Mouse (Mus musculus) heart, embryonic 11.5 days (tissue): ENCODE measurements at regions not wholly inside any gene's neighbourhood (a gene's known extent, or its start where the extent isn't known, plus 50 kb on each side); places are given as distances from the start of the nearest gene placed in this dataset.
A peak's percentile ranks its signal among the peaks of the same experiment; 100 is the strongest.

Experiments
- ATAC-seq: fragments of 200-750 bp; cut with Nextera tagmentation; replicated peaks from 2 replicates; pipeline ENCODE4 v1.8.0; 2017; ENCODE audit warnings: moderate library complexity; ENCODE audit not compliant: insufficient number of reproducible peaks, low FRiP score, low TSS enrichment
- H3K27ac ChIP-seq: fragments of 300-500 bp; sonication (generic); 2 replicates; pipeline ENCODE4 v1.5.1; 2014; ENCODE audit warnings: mild to moderate bottlenecking, low read depth, low read length
- H3K27me3 ChIP-seq: fragments of 300-500 bp; sonication (generic); 2 replicates; pipeline ENCODE4 v1.6.1; 2014; ENCODE audit warnings: mild to moderate bottlenecking, low read length, mixed read lengths; ENCODE audit not compliant: control insufficient read depth, insufficient read depth
- H3K36me3 ChIP-seq: fragments of 300-500 bp; sonication (generic); 2 replicates; pipeline ENCODE4 v1.6.1; 2014; ENCODE audit warnings: mild to moderate bottlenecking, low read length, moderate library complexity, mixed read lengths; ENCODE audit not compliant: control insufficient read depth, insufficient read depth
- H3K4me1 ChIP-seq: fragments of 300-500 bp; sonication (generic); 2 replicates; pipeline ENCODE4 v1.6.1; 2014; ENCODE audit warnings: low read length; ENCODE audit not compliant: control insufficient read depth, insufficient read depth
- H3K4me2 ChIP-seq: fragments of 300-500 bp; sonication (generic); 2 replicates; pipeline ENCODE4 v1.6.1; 2014; ENCODE audit warnings: mild to moderate bottlenecking, moderate library complexity
- H3K4me3 ChIP-seq: fragments of 300-500 bp; sonication (generic); 2 replicates; pipeline ENCODE4 v1.5.1; 2014; ENCODE audit warnings: low read depth, low read length
- H3K9ac ChIP-seq: fragments of 300-500 bp; sonication (generic); 2 replicates; pipeline ENCODE4 v1.6.1; 2014; ENCODE audit warnings: mild to moderate bottlenecking, low read depth, low read length, moderate library complexity
- H3K9me3 ChIP-seq: fragments of 300-500 bp; sonication (generic); replicated peaks from 2 replicates; pipeline ENCODE4 v1.6.1; 2016; ENCODE audit warnings: low read length; ENCODE audit not compliant: control insufficient read depth
- WGBS: fragments of 180-500 bp; shearing (Covaris S2); extraction: QIAGEN DNeasy Blood & Tissue Kit; methylation state at CpG from one replicate; pipeline ENCODE4 v1.1.7; 2014; ENCODE audit not compliant: insufficient replicate concordance; 5-methylcytosine and 5-hydroxymethylcytosine counted together

DNA sequence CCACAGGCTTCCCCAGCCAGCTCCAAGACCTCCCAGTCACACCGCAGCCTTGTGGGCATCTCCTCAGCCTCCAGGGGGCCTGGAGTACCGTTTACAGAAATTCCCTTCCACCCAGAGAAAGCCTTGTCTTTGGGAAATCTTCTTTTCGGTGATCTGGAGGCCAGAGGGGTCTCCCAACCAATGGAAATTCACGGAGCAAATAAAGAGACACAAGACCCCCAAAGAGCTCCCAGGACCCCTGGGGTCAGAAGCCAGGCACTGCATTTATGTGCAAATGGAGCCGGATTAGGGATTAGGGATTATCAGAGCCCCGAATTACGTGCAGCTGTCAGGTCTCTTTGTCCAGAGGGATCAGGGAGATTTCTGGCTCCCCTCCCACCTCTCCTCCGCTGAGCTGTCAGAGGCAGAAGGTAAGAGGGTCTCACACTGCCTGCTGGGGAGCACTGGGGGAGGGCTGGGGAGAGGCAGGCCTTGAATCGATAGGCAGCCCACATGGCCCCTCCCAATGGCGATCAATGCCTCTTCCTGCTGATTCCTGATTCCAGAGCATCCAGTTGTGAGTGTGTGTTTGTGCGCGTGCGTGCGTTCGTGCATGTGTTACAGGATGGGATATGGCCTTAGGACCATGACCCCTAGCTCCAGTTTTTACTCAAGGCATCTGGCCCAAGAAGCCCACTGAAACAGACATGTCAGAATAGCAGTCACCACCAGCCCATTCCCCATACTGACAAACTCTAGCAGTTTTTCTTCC, 168.7 kb downstream of the 3100002H09Rik start:
- no peak for ATAC-seq
- no peak overlapping the region for H3K9ac ChIP-seq
- H3K4me3 ChIP-seq = no peak overlapping the region
- H3K27ac ChIP-seq = no peak overlapping the region
- H3K9me3 ChIP-seq = no peaks in the 10 kb centered on the region
- H3K4me1 ChIP-seq = no peaks in the 10 kb centered on the region
- no peak overlapping the region for H3K4me2 ChIP-seq
- WGBS = 17% methylated on average over 15 of the region's 15 CpGs
- peaks cover 60% of the 10 kb centered on the region for H3K27me3 ChIP-seq
- H3K36me3 ChIP-seq = no peaks in the 10 kb centered on the region

DNA sequence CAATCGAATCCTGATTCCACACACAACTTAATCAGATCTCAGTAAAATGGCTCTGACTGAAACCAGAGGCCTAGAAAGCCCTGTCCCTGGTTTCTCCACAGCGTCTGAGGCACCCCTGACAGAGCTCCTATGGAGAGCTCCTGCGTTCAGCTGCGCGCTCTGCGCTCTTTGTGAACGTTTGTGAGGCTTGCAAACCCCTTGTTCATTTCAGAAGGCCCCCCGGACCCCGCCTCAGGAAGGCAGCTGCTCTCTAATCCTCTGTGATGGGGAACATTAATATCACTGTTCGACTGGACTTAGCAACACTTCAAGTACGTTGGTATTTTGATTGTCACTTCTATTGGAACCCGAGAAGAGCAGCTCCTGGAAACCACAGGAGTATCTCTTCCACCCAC, 175.6 kb downstream of the 3100002H09Rik start:
- ATAC-seq = no peak
- Histone ChIP-seq H3K27me3 (peaks cover 15% of the 10 kb centered on the region), H3K36me3 (no peaks in the 10 kb centered on the region), H3K4me2 (no peak overlapping the region), H3K27ac (no peak overlapping the region), H3K9me3 (no peaks in the 10 kb centered on the region), H3K4me1 (peaks cover 8% of the 10 kb centered on the region; the same call in 1 of the 2 replicates), H3K4me3 (no peak overlapping the region), H3K9ac (no peak overlapping the region)
- 49% methylated on average over 12 of the region's 12 CpGs for WGBS

DNA sequence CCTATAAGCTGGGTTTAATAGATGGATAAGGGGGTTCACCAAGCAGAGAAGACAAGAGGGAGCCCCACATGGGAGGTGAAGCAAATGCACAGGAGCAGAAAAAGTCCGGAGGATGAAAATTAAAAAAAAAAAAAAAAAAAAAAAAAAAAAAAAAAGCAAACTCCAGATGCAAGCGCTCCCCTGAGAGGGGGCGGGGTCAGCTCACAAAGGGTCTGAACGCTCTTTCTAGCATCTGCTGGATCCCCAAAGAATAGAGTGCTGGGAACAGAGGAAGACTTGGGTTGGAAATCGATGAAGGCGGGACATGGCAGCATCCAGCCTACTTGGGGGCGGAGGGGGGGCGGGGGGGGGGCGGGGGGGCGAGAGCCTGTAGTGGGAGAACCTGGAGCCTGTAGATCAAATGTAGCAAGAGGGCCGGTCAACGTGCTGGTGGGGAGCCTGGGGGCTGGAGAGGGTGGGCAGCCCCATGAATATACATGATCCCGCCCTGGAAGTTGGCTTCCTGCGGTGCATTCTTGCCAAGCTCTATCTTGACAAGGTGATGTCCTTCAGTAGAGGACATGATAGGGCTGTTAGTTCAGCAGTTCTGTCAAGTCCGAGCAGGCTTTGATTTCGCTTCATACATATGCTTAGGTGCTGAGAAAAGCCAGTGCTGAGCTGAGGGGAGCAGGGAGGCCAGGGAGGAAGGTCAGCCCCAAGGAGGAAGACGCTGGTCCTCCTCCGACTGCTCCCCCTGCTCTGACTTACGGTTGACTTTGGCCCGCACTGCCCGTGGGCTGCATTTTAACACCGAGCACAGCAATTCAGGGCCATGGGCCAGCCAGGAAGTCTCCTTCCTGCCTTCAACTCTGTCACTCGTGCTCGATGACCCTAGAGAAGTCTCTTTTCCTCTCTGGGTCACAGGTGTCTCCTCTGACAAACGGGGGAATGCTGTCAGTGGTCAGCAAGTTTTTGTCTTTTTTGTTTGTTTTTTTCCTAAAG, 176.3 kb downstream of the 3100002H09Rik start:
- ATAC-seq = no peak
- H3K9me3 ChIP-seq = no peaks in the 10 kb centered on the region
- H3K27me3 ChIP-seq = peaks cover 9% of the 10 kb centered on the region
- 8% methylated on average over 24 of the region's 25 CpGs for WGBS
- no peaks in the 10 kb centered on the region for H3K36me3 ChIP-seq
- no peak overlapping the region for H3K27ac ChIP-seq
- peak overlapping the region; percentile 57 for H3K4me2 ChIP-seq
- H3K4me1 ChIP-seq = peaks cover 8% of the 10 kb centered on the region; the same call in 1 of the 2 replicates
- peak overlapping the region; percentile 2 for H3K4me3 ChIP-seq
- H3K9ac ChIP-seq = peak overlapping the region; percentile 11; the same call in 1 of the 2 replicates

DNA sequence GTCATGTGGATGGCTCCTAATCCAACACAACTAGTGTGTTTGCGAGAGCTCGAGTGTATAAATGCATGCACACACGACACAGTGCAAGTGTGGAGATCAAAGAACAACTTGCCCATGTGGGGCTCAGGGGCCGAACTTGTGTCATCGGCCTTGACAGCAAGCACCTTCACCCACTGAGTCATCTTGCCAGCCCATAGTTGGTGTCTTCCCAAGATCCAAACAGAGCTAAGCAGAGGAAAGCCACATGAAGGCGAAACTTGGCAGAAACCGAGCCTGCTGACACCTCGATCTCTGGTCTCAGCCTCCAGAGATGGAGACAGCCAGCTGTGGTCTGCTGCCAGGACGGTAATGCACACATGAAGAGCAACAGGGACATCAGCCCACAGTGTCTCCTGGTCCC, 177.1 kb downstream of the 3100002H09Rik start:
- Histone ChIP-seq H3K36me3 (no peaks in the 10 kb centered on the region), H3K4me1 (peaks cover 8% of the 10 kb centered on the region; the same call in 1 of the 2 replicates), H3K9me3 (no peaks in the 10 kb centered on the region), H3K4me3 (no peak overlapping the region), H3K27me3 (peaks cover 6% of the 10 kb centered on the region), H3K4me2 (no peak overlapping the region), H3K27ac (no peak overlapping the region), H3K9ac (no peak overlapping the region)
- ATAC-seq = no peak
- WGBS = 67% methylated on average over 9 of the region's 9 CpGs

DNA sequence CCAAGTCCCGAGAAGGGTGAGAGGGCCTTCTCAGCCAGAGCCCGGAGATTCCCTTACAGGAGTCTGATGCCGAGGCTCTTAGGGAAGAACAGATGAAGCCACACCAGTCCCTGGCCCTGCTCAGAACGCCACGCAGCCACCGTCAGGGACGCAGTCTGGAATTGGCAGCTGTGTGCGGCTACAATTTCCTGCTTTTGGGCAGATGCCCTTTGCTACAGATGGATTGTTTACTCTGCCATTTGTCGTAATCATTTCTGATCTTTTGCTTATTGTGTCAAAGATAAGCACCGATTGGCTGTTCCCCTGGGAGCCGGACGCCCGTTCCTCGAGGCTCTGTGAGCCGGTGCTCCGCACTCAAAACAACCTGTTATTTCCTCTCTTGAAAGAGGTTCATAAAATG, 179.4 kb downstream of the 3100002H09Rik start:
- WGBS = 63% methylated on average over 16 of the region's 16 CpGs
- H3K4me3 ChIP-seq = no peak overlapping the region

DNA sequence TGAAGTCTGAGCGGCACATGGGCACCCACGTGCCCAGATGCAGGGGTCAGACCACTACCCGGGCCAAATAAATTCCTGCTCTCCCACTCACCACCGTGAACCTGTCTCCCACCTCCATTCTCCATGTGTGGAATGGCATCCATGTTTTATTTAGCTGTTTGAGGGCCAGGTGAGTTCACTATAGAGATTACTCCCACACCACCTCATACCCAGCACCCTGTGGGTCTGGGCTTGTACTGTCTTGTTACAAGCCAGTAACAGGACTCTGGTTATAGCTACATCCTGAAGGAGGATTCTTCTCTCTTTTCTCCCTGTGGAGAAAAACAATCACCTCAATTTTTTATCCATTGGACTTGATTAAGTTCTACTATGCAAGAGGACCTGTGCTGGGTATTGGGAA, 181.8 kb downstream of the 3100002H09Rik start:
- Histone ChIP-seq H3K4me3 (no peak overlapping the region), H3K4me2 (no peak overlapping the region), H3K9ac (no peak overlapping the region), H3K27ac (no peak overlapping the region), H3K4me1 (no peaks in the 10 kb centered on the region), H3K27me3 (peaks cover 2% of the 10 kb centered on the region; the same call in 1 of the 2 replicates), H3K9me3 (no peaks in the 10 kb centered on the region), H3K36me3 (no peaks in the 10 kb centered on the region)
- 78% methylated on average over 4 of the region's 4 CpGs for WGBS
- ATAC-seq = no peak

More for the DNA sequence above, 179.4 kb downstream of the 3100002H09Rik start:
- peaks cover 2% of the 10 kb centered on the region; the same call in 1 of the 2 replicates for H3K27me3 ChIP-seq
- H3K9me3 ChIP-seq = no peaks in the 10 kb centered on the region
- H3K36me3 ChIP-seq = no peaks in the 10 kb centered on the region
- peaks cover 8% of the 10 kb centered on the region; the same call in 1 of the 2 replicates for H3K4me1 ChIP-seq
- H3K9ac ChIP-seq = no peak overlapping the region
- H3K27ac ChIP-seq = no peak overlapping the region
- no peak overlapping the region for H3K4me2 ChIP-seq
- ATAC-seq = no peak

DNA sequence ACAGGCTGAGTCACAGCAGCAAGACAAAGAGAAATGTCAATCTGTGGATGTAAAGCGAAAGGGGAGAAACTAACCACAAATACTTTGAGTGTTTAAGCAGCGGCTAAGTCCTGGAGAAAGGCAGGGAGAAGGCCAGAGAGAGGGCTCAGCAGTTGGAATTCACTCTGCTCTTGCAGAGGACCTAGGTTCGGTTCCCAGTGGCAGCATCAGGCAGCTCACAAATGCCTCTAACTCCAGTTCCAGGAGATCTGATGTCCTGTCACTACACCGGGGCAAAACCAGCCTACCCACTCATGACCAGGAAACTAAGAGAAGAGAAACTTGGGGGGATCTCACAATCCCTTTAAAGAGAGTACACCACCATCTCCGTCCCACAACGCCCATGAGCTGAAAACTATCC, 188.2 kb downstream of the 3100002H09Rik start:
- Histone ChIP-seq H3K4me3 (no peak overlapping the region), H3K9ac (no peak overlapping the region), H3K4me2 (no peak overlapping the region), H3K27me3 (no peaks in the 10 kb centered on the region), H3K27ac (no peak overlapping the region), H3K9me3 (no peaks in the 10 kb centered on the region), H3K36me3 (no peaks in the 10 kb centered on the region), H3K4me1 (peaks cover 4% of the 10 kb centered on the region)
- WGBS = 85% methylated on average over 6 of the region's 6 CpGs
- no peak for ATAC-seq

DNA sequence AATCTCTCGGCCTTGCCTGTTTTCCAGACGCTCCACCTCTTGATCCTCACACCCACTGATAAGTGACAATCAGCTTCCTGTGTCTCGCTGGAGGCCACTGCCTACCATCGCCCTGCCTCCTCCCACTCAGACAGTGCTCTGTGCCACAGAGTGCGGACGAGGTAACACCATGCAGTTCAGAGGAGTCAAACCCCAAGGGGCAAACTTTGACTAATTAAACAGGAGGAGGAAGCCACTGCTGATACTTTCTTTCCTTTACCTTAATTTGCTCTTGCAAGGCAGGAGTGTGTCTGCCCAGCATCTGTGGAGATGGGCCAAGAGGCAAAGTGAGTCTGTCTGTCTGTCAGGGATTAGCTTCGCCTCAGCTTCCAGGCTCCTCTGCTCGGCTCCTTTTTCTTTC, 192.2 kb downstream of the 3100002H09Rik start:
- WGBS = 11% methylated on average over 8 of the region's 8 CpGs
- H3K27ac ChIP-seq = no peak overlapping the region
- no peaks in the 10 kb centered on the region for H3K27me3 ChIP-seq
- H3K9ac ChIP-seq = no peak overlapping the region
- no peak for ATAC-seq
- H3K4me1 ChIP-seq = peaks cover 4% of the 10 kb centered on the region
- no peaks in the 10 kb centered on the region for H3K9me3 ChIP-seq
- H3K36me3 ChIP-seq = no peaks in the 10 kb centered on the region
- peak overlapping the region; percentile 10 for H3K4me2 ChIP-seq
- H3K4me3 ChIP-seq = no peak overlapping the region
